Mouse (Mus musculus): ENCODE measurements around the gene Capn9. TPM values are rescaled to one million over a fixed set of nuclear protein-coding genes. Genes with fewer than 3 reads are reported as not detected.

Capn9 gene
- polyA plus RNA-seq, 1 experiment from 2014 or later, result 0.19 TPM

DNA sequence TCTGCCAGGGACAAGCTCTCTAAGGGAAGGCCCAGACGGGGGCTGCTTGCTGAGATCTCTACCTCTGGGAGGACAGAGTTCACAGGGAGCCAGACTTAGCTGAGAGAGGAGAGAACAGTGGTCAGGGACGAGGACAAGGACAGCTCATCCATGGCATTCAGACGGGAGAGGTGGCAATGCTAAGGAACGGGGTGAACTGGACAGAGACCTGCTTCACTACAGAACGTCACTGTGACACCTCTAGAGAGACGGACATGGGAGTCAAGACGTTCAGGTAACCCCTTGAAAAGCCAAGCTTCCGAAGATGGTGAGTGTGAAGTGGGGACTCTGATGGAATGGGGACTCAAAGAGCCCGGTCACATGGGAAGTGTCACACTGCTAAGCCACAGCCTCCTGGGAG, 50.3 kb downstream of the Capn9 start:
- Histone ChIP-seq H3K27me3 (ENCODE audit: control insufficient read depth, insufficient read depth, low read depth, low read length) (no peaks in the 10 kb centered on the region), H3K4me3 (ENCODE audit: low read length) (no peak overlapping the region), H3K4me1 (replicated peaks; ENCODE audit: control insufficient read depth, insufficient read depth, low read length) (peaks cover 9% of the 10 kb centered on the region), H3K4me2 (ENCODE audit: low read depth, low read length) (no peak overlapping the region), H3K9ac (ENCODE audit: low read length) (no peak overlapping the region), H3K9me3 (ENCODE audit: control insufficient read depth, low read length) (no peaks in the 10 kb centered on the region), H3K27ac (ENCODE audit: low read length) (no peak overlapping the region), H3K36me3 (ENCODE audit: control insufficient read depth, insufficient read depth, low read length) (no peaks in the 10 kb centered on the region)
- no peak for ATAC-seq (ENCODE audit: low read depth)
- 82% methylated on average over 9 of the region's 9 CpGs for WGBS

DNA sequence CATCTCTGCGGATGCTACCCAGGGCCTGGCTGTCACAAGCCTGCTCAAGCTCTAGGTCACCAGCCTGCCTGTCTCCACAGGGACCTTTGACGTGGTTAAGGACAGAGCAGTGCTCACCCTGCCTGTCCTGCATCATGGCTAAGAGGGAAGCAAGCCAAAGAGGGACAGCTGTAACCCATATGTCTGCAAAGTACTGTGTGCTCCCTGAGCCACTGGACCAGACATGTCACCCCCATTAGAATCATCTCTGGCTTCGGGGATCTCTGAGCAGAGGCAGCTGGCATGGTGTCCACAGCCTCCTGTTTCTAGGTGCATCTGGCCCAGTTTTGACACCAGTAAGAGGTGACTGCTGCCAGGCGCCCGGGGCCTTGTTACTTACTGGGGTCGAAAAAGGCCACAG, 54.6 kb downstream of the Capn9 start:
- no peak overlapping the region for H3K9ac ChIP-seq (ENCODE audit: low read length)
- no peak overlapping the region for H3K4me3 ChIP-seq (ENCODE audit: low read length)
- no peaks in the 10 kb centered on the region for H3K36me3 ChIP-seq (ENCODE audit: control insufficient read depth, insufficient read depth, low read length)
- H3K4me1 ChIP-seq (replicated peaks; ENCODE audit: control insufficient read depth, insufficient read depth, low read length), result peaks cover 30% of the 10 kb centered on the region
- H3K27me3 ChIP-seq (ENCODE audit: control insufficient read depth, insufficient read depth, low read depth, low read length), result no peaks in the 10 kb centered on the region
- no peaks in the 10 kb centered on the region for H3K9me3 ChIP-seq (ENCODE audit: control insufficient read depth, low read length)
- no peak overlapping the region for H3K27ac ChIP-seq (ENCODE audit: low read length)
- 56% methylated on average over 6 of the region's 6 CpGs for WGBS
- H3K4me2 ChIP-seq (ENCODE audit: low read depth, low read length), result no peak overlapping the region
- ATAC-seq (ENCODE audit: low read depth), result peak; percentile 29; the same call in 1 of the 2 replicates

DNA sequence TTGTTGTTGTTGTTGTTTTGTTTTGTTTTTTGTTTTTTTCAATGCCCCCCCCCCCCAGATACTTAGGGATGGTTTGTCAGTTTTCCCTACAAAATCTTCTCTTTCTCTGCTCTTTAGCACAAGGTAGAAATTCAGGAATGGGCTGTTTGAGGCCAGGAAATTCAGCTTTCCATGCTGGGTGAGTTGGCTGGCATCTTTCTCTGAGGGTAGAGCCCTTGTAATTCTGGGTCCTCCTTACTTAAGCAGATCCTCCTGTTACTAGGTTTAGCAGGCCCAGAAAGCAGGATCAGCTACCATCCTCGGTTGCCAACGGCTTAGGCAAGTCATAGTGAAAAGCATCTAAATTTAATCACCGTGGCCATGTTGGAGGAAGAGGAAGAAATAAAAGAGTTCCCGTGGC, 55.0 kb downstream of the Capn9 start:
- Histone ChIP-seq H3K36me3 (ENCODE audit: control insufficient read depth, insufficient read depth, low read length) (0 out of 2 replicates have a peak, but pooled peaks cover under 1% of the 10 kb centered on the region), H3K4me1 (replicated peaks; ENCODE audit: control insufficient read depth, insufficient read depth, low read length) (peaks cover 30% of the 10 kb centered on the region), H3K4me2 (ENCODE audit: low read depth, low read length) (no peak overlapping the region), H3K9me3 (ENCODE audit: control insufficient read depth, low read length) (no peaks in the 10 kb centered on the region), H3K27me3 (ENCODE audit: control insufficient read depth, insufficient read depth, low read depth, low read length) (no peaks in the 10 kb centered on the region), H3K9ac (ENCODE audit: low read length) (no peak overlapping the region), H3K27ac (ENCODE audit: low read length) (no peak overlapping the region), H3K4me3 (ENCODE audit: low read length) (no peak overlapping the region)
- ATAC-seq (ENCODE audit: low read depth), result no peak
- WGBS, result 79% methylated on average over 4 of the region's 4 CpGs

- no peaks in the 10 kb centered on the region for H3K9me3 ChIP-seq (ENCODE audit: control insufficient read depth, low read length)
- no peaks in the 10 kb centered on the region for H3K27me3 ChIP-seq (ENCODE audit: control insufficient read depth, insufficient read depth, low read depth, low read length)
- H3K9ac ChIP-seq (ENCODE audit: low read length), result no peak overlapping the region
- peak; percentile 87 for ATAC-seq (ENCODE audit: low read depth)
- H3K36me3 ChIP-seq (ENCODE audit: control insufficient read depth, insufficient read depth, low read length), result peaks cover 7% of the 10 kb centered on the region; the same call in 1 of the 2 replicates
- H3K4me2 ChIP-seq (ENCODE audit: low read depth, low read length), result no peak overlapping the region
- H3K4me1 ChIP-seq (replicated peaks; ENCODE audit: control insufficient read depth, insufficient read depth, low read length), result peaks cover 30% of the 10 kb centered on the region
- H3K4me3 ChIP-seq (ENCODE audit: low read length), result no peak overlapping the region
- 13% methylated on average over 7 of the region's 7 CpGs for WGBS
- peak overlapping the region; percentile 85 for H3K27ac ChIP-seq (ENCODE audit: low read length)
These were observed 56.1 kb downstream of the Capn9 start for GRCm38 (mm10) chr8:124631966-124632365.

- H3K4me2 ChIP-seq (ENCODE audit: low read depth, low read length), result no peak overlapping the region
- peak overlapping the region; percentile 85 for H3K27ac ChIP-seq (ENCODE audit: low read length)
- peaks cover 13% of the 10 kb centered on the region; the same call in 1 of the 2 replicates for H3K36me3 ChIP-seq (ENCODE audit: control insufficient read depth, insufficient read depth, low read length)
- WGBS, result 50% methylated on average over 14 of the region's 14 CpGs
- H3K27me3 ChIP-seq (ENCODE audit: control insufficient read depth, insufficient read depth, low read depth, low read length), result no peaks in the 10 kb centered on the region
- no peak overlapping the region for H3K9ac ChIP-seq (ENCODE audit: low read length)
- peaks cover 30% of the 10 kb centered on the region for H3K4me1 ChIP-seq (replicated peaks; ENCODE audit: control insufficient read depth, insufficient read depth, low read length)
- H3K9me3 ChIP-seq (ENCODE audit: control insufficient read depth, low read length), result no peaks in the 10 kb centered on the region
- peak; percentile 82 for ATAC-seq (ENCODE audit: low read depth)
- no peak overlapping the region for H3K4me3 ChIP-seq (ENCODE audit: low read length)
These were observed 57.2 kb downstream of the Capn9 start for GRCm38 (mm10) chr8:124633001-124633703.

- ATAC-seq (ENCODE audit: low read depth), result no peak
- no peaks in the 10 kb centered on the region for H3K27me3 ChIP-seq (ENCODE audit: control insufficient read depth, insufficient read depth, low read depth, low read length)
- no peak overlapping the region for H3K9ac ChIP-seq (ENCODE audit: low read length)
- H3K9me3 ChIP-seq (ENCODE audit: control insufficient read depth, low read length), result no peaks in the 10 kb centered on the region
- peaks cover 18% of the 10 kb centered on the region for H3K36me3 ChIP-seq (ENCODE audit: control insufficient read depth, insufficient read depth, low read length)
- no peak overlapping the region for H3K4me2 ChIP-seq (ENCODE audit: low read depth, low read length)
- no peak overlapping the region for H3K4me3 ChIP-seq (ENCODE audit: low read length)
- H3K4me1 ChIP-seq (replicated peaks; ENCODE audit: control insufficient read depth, insufficient read depth, low read length), result peaks cover 30% of the 10 kb centered on the region
- H3K27ac ChIP-seq (ENCODE audit: low read length), result no peak overlapping the region
- WGBS, result 79% methylated on average over 13 of the region's 13 CpGs
These were observed 58.7 kb downstream of the Capn9 start for GRCm38 (mm10) chr8:124634411-124635246.

DNA sequence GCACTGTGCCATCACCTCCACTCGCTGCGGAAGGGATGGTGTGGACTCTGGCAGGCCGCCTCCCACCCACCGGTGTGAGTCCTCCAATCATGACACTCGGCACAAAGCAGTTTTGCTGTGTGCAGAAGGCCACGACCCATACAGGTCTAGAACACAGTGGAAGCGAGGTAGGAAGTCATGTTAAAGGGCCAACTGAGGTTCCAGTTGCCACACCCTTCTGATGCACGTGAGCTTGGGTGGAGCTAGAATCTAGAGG, 59.3 kb downstream of the Capn9 start:
- no peak for ATAC-seq (ENCODE audit: low read depth)
- no peaks in the 10 kb centered on the region for H3K9me3 ChIP-seq (ENCODE audit: control insufficient read depth, low read length)
- no peak overlapping the region for H3K9ac ChIP-seq (ENCODE audit: low read length)
- no peak overlapping the region for H3K4me2 ChIP-seq (ENCODE audit: low read depth, low read length)
- H3K4me3 ChIP-seq (ENCODE audit: low read length), result no peak overlapping the region
- WGBS, result 82% methylated on average over 8 of the region's 8 CpGs
- H3K27me3 ChIP-seq (ENCODE audit: control insufficient read depth, insufficient read depth, low read depth, low read length), result no peaks in the 10 kb centered on the region
- peaks cover 18% of the 10 kb centered on the region for H3K36me3 ChIP-seq (ENCODE audit: control insufficient read depth, insufficient read depth, low read length)
- no peak overlapping the region for H3K27ac ChIP-seq (ENCODE audit: low read length)
- H3K4me1 ChIP-seq (replicated peaks; ENCODE audit: control insufficient read depth, insufficient read depth, low read length), result peaks cover 26% of the 10 kb centered on the region

GRCm38 (mm10) chr8:124641599-124641998, 65.7 kb downstream of the Capn9 start:
- 89% methylated on average over 8 of the region's 8 CpGs for WGBS
- no peak overlapping the region for H3K9ac ChIP-seq (ENCODE audit: low read length)
- no peaks in the 10 kb centered on the region for H3K27me3 ChIP-seq (ENCODE audit: control insufficient read depth, insufficient read depth, low read depth, low read length)
- H3K36me3 ChIP-seq (ENCODE audit: control insufficient read depth, insufficient read depth, low read length), result peaks cover 16% of the 10 kb centered on the region
- no peak overlapping the region for H3K27ac ChIP-seq (ENCODE audit: low read length)
- H3K4me1 ChIP-seq (replicated peaks; ENCODE audit: control insufficient read depth, insufficient read depth, low read length), result peaks cover 32% of the 10 kb centered on the region
- H3K4me3 ChIP-seq (ENCODE audit: low read length), result no peak overlapping the region
- H3K4me2 ChIP-seq (ENCODE audit: low read depth, low read length), result no peak overlapping the region
- 0 out of 2 replicates have a peak, but pooled peaks cover 3% of the 10 kb centered on the region for H3K9me3 ChIP-seq (ENCODE audit: control insufficient read depth, low read length)
- ATAC-seq (ENCODE audit: low read depth), result no peak

- ATAC-seq (ENCODE audit: low read depth), result peak; percentile 90
- Histone ChIP-seq H3K4me1 (replicated peaks; ENCODE audit: control insufficient read depth, insufficient read depth, low read length) (peaks cover 37% of the 10 kb centered on the region), H3K27me3 (ENCODE audit: control insufficient read depth, insufficient read depth, low read depth, low read length) (no peaks in the 10 kb centered on the region), H3K36me3 (ENCODE audit: control insufficient read depth, insufficient read depth, low read length) (peaks cover 8% of the 10 kb centered on the region), H3K4me2 (ENCODE audit: low read depth, low read length) (peak overlapping the region; percentile 16), H3K9me3 (ENCODE audit: control insufficient read depth, low read length) (0 out of 2 replicates have a peak, but pooled peaks cover 3% of the 10 kb centered on the region), H3K27ac (ENCODE audit: low read length) (peak overlapping the region; percentile 95), H3K4me3 (ENCODE audit: low read length) (no peak overlapping the region), H3K9ac (ENCODE audit: low read length) (peak overlapping the region; percentile 47; the same call in 1 of the 2 replicates)
- WGBS, result 28% methylated on average over 18 of the region's 18 CpGs
These were observed 67.8 kb downstream of the Capn9 start for GRCm38 (mm10) chr8:124643540-124644339.

All from lung, embryonic 16.5 days (tissue).